Mouse (Mus musculus) ES-E14 (cell line): ENCODE data around the gene Gga3. TPM values are rescaled to one million over a fixed set of nuclear protein-coding genes. Genes with fewer than 3 reads are reported as not detected.

Experiments used
- DNase-seq: peaks from one replicate; pipeline ENCODE4 v3.0.0-alpha.2; 2013; ENCODE audit warnings: low read depth, low spot score
- H3K27ac ChIP-seq: 2 replicates; pipeline ENCODE4 v1.5.1; 2012; ENCODE audit warnings: low read depth, mild to moderate bottlenecking, low read length, moderate library complexity, mixed read lengths; ENCODE audit not compliant: poor library complexity, insufficient read depth, severe bottlenecking
- H3K36me3 ChIP-seq: 2 replicates; pipeline ENCODE4 v1.6.1; 2012; ENCODE audit warnings: mild to moderate bottlenecking, low read length, moderate library complexity, mixed read lengths; ENCODE audit not compliant: control insufficient read depth, poor library complexity, insufficient read depth, severe bottlenecking
- H3K4me1 ChIP-seq, 2 experiments: fragments of 150-350 bp in 1 of 2; sonication (generic) in 1 of 2; 2 replicates each; pipeline ENCODE4 v1.6.1; 2012; ENCODE audit warnings: low read length in 2 of 2, mild to moderate bottlenecking in 1 of 2, mixed read lengths in 1 of 2; ENCODE audit not compliant: control insufficient read depth in 2 of 2, insufficient read depth in 2 of 2, poor library complexity in 1 of 2
- H3K4me3 ChIP-seq, 2 experiments: fragments of 150-350 bp in 1 of 2; sonication (generic) in 1 of 2; 2 replicates each; pipeline ENCODE4 v1.5.1; 2012; ENCODE audit warnings: low read length in 2 of 2, low read depth in 1 of 2, mild to moderate bottlenecking in 1 of 2, mixed read lengths in 1 of 2; ENCODE audit not compliant: insufficient read depth in 1 of 2, poor library complexity in 1 of 2, severe bottlenecking in 1 of 2
- H3K9ac ChIP-seq: 2 replicates; pipeline ENCODE4 v1.6.1; 2012; ENCODE audit warnings: low read depth, mild to moderate bottlenecking, low read length, mixed read lengths; ENCODE audit not compliant: poor library complexity, insufficient read depth, severe bottlenecking
- H3K9me3 ChIP-seq: fragments of 150-350 bp; sonication (generic); 2 replicates; pipeline ENCODE4 v1.6.1; 2012; ENCODE audit warnings: low read depth, mild to moderate bottlenecking, low read length; ENCODE audit not compliant: control insufficient read depth, insufficient read depth
- CHD2 ChIP-seq: IDR thresholded peaks from 2 replicates; pipeline ENCODE4 v1.6.1; 2014; ENCODE audit warnings: mild to moderate bottlenecking, low read depth, low read length, inconsistent platforms
- HCFC1 ChIP-seq: IDR thresholded peaks from 2 replicates; pipeline ENCODE4 v1.6.1; 2012; ENCODE audit warnings: low read length, inconsistent platforms, borderline replicate concordance; ENCODE audit not compliant: insufficient read depth
- MAFK ChIP-seq: IDR thresholded peaks from 2 replicates; pipeline ENCODE4 v1.6.1; 2014; ENCODE audit warnings: mild to moderate bottlenecking, low read depth, low read length, inconsistent platforms; ENCODE audit not compliant: insufficient read depth
- ZC3H11A ChIP-seq: IDR thresholded peaks from 2 replicates; pipeline ENCODE4 v1.6.1; 2012; ENCODE audit warnings: low read depth, mild to moderate bottlenecking, inconsistent platforms, low read length, borderline replicate concordance
- ZNF384 ChIP-seq: IDR thresholded peaks from 2 replicates; pipeline ENCODE4 v1.6.1; 2012; ENCODE audit warnings: low read depth, low read length, inconsistent platforms
- in situ Hi-C, 2 experiments: fragments of 600-800 bp; cut with MboI; formaldehyde crosslinking; loops; one replicate each; pipeline ENCODE4 v1.15.1; 2025; ENCODE audit warnings: low sequenced_read_pairs in 2 of 2, inconsistent platforms in 1 of 2; ENCODE audit not compliant: unreplicated experiment in 2 of 2
- total RNA-seq: library from RNA; depleted of rRNA; stranded (reverse); fragments of 300-350 nt; gene quantifications from 2 replicates; pipeline ENCODE4 v1.2.3, GENCODE M21; 2012

Gene Gga3
- total RNA-seq, 1 experiment = 31.7 TPM

GRCm38 (mm10) chr11:115630532-115631504, 27.0 kb upstream of the Gga3 start:
- in situ Hi-C loops = loop anchor here in 1 of 2 experiments (5.0 kb wide), 1 partner anchor 86 kb away; no protein-coding TSS in a partner anchor

GRCm38 (mm10) chr11:115629734-115630531, 26.1 kb upstream of the Gga3 start:
- H3K9ac ChIP-seq = peak overlapping the region; percentile 21; the same call in 1 of the 2 replicates
- in situ Hi-C loops = loop anchor here in 1 of 2 experiments (5.0 kb wide), 1 partner anchor 87 kb away; no protein-coding TSS in a partner anchor
- H3K36me3 ChIP-seq = no peaks in the 10 kb centered on the region
- peak overlapping the region; percentile 56; the same call in 1 of the 2 replicates for H3K27ac ChIP-seq
- TF ChIP-seq MAFK (no peak), CHD2 (no peak), ZNF384 (no peak), ZC3H11A (no peak), HCFC1 (no peak)
- H3K4me3 ChIP-seq = no peak overlapping the region
- DNase-seq = no peak
- H3K4me1 ChIP-seq = peaks cover 8 to 17% of the 10 kb centered on the region in 2 experiments; a peak in 3 of 4 replicates
- no peaks in the 10 kb centered on the region for H3K9me3 ChIP-seq

More at GRCm38 (mm10) chr11:115630532-115631504, 27.0 kb upstream of the Gga3 start:
- DNase-seq = no peak
- Histone ChIP-seq H3K36me3 (no peaks in the 10 kb centered on the region), H3K9ac (peak overlapping the region; percentile 4; the same call in 1 of the 2 replicates), H3K4me3 (peak overlapping the region; percentile 19 to 50; a peak in 3 of 4 replicates), H3K9me3 (no peaks in the 10 kb centered on the region), H3K4me1 (peaks cover 8 to 21% of the 10 kb centered on the region in 2 experiments; a peak in 3 of 4 replicates), H3K27ac (peak overlapping the region; percentile 50; the same call in 1 of the 2 replicates)
- TF ChIP-seq MAFK (no peak), ZNF384 (peak; percentile 13; the same call in 1 of the 2 replicates)

- in situ Hi-C loops = no loop called here
- H3K36me3 ChIP-seq = peaks cover 4% of the 10 kb centered on the region; the same call in 1 of the 2 replicates
- H3K4me1 ChIP-seq = peaks cover 8 to 12% of the 10 kb centered on the region in 2 experiments; a peak in 3 of 4 replicates
- H3K9ac ChIP-seq = peak overlapping the region; percentile 60; the same call in 1 of the 2 replicates
- H3K4me3 ChIP-seq = peak overlapping the region; percentile 53 to 91
- H3K9me3 ChIP-seq = no peaks in the 10 kb centered on the region
- TF ChIP-seq ZC3H11A (no peak), MAFK (no peak), CHD2 (no peak), ZNF384 (no peak), HCFC1 (no peak)
- H3K27ac ChIP-seq = no peak overlapping the region
- no peak for DNase-seq
Observed at GRCm38 (mm10) chr11:115628465-115629101, 24.7 kb upstream of the Gga3 start.
